Mouse (Mus musculus): ENCODE measurements around the gene Ank3.

The Ank3 gene

DNA sequence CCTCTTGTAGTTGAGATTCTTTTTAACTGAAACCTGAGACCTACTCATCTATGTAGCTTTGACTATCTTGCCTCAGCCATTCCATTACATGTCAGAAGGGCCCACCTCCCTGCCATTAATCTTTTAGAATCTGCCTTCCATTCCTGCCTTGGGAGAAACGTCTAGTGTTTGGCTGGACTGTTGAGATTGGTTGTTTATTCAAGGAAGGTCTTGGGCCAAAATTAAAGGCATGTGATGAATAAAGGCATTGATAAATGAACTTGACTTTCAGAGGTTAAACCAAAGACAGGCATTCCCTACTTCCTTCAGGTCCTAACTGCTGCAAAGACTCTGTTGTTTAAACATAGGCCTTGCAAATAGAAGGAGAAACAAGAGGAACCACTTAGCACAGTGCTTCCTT lies 271.9 kb downstream of the Ank3 start:
- no peak for DNase-seq (ENCODE audit: low spot score in 2 of 2)

- DNase-seq (ENCODE audit: low spot score in 2 of 2) = no peak
Measured at GRCm38 (mm10) chr10:69670959-69671358, 272.4 kb downstream of the Ank3 start.

GRCm38 (mm10) chr10:69671505-69671904 lies 272.9 kb downstream of the Ank3 start:
- no peak for DNase-seq (ENCODE audit: low spot score in 2 of 2)

DNA sequence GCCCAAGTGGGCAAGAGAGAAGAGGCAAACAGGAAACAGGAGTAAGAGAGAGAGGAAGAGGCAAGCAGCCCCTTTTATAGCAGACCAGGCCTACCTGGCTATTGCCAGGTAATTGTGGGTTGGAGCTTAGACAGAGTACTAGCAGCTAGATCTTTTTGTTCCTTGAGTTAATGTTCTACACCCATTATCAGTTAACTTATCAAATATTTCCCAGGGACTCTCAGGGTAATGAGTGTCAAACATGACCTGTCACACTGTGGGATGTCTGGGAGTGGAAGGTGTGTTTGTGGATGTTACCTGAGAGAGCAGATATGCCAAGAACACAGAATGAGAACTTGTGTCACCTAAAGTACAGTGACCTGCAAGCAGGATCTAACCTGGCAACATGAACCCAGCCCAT lies 274.0 kb downstream of the Ank3 start:
- DNase-seq (ENCODE audit: low spot score in 2 of 2) = no peak

- DNase-seq (ENCODE audit: low spot score in 2 of 2) = no peak
Measured at GRCm38 (mm10) chr10:69678230-69678629, 279.7 kb downstream of the Ank3 start.

GRCm38 (mm10) chr10:69686336-69686735 lies 287.8 kb downstream of the Ank3 start:
- no peak for DNase-seq (ENCODE audit: low spot score in 2 of 2)

- DNase-seq (ENCODE audit: low spot score in 2 of 2) = no peak
Measured at GRCm38 (mm10) chr10:69689096-69689495, 290.5 kb downstream of the Ank3 start.

DNA sequence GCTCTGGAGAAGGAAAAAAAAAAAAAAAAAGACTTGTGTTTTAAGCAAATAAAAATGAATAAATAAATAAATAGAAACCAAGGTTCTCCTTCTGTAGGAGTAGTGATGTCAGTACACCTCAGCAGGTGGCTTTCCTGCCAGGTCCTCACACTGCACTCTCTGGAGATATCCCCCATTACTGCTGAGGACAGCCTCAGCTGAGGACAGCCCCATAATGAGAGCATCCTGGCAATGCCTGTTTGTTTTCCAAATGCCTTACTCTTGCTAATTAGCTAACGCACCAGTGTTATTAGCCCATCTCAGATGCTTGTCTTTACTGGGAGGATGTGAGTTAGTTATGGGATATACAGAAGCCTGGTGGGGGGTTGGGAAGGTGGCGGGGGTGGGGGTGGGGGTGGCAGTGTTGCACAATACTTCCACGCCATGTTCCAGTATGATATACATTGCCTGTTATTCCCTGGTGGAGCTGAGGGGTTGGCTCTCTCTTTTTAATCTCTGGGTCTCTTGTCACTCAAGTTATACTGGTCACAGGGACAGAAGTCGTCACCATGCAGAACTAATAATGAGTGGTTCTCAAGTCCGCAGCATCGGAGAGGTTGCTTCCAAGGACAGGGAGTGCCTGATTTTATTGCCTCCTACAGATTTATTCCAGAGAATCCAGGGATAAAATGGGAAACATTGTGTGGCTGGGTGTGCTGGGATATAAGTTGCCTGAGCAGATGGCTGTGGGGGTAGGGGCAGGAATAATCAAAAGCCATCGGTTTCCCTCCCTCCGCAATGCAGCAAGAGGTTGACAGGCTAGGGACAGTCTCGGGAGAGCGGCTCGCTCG lies 291.8 kb downstream of the Ank3 start:
- DNase-seq (ENCODE audit: low spot score in 2 of 2) = no peak

GRCm38 (mm10) chr10:69690961-69691451 lies 292.4 kb downstream of the Ank3 start:
- no peak for DNase-seq (ENCODE audit: low spot score in 2 of 2)

DNA sequence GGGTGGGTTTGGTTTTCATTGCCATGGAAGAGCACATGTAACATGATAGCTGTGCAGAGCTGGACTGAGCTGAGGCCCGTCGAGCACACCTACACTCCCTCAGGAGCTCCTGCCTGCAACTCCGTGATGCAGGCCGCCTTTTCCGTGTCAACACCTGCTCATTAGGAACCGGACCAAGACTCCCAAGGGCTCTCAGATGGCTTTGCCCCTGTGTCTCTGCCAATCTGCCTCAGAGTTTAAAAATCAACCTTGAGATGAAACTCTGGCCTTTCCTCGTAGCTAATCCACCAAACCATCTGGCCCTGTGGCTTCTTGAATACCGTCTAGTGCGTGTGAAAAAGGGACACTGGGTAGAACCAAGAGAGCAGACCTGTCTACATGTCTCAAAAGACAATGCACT lies 297.4 kb downstream of the Ank3 start:
- no peak for DNase-seq (ENCODE audit: low spot score in 2 of 2)

DNA sequence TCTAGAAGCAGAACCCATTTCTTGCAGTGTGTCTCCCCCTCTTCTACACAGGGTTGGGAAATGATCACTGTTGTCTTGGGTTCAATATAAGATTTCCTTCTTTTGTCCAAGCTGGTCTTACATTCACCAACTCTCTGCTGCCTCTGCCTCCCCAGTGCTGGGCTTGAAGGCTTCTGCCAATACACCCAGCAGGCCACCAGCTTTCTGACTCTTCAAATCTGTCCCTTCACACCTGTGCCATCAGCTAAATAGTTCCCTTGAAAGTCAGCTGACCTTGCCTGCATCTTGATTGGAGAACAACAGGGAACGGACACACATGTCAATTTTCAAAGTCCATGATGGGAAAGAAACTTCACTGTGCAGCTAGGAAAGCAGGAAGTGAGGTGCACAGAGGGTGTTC lies 300.1 kb downstream of the Ank3 start:
- DNase-seq (ENCODE audit: low spot score in 2 of 2) = no peak

DNA sequence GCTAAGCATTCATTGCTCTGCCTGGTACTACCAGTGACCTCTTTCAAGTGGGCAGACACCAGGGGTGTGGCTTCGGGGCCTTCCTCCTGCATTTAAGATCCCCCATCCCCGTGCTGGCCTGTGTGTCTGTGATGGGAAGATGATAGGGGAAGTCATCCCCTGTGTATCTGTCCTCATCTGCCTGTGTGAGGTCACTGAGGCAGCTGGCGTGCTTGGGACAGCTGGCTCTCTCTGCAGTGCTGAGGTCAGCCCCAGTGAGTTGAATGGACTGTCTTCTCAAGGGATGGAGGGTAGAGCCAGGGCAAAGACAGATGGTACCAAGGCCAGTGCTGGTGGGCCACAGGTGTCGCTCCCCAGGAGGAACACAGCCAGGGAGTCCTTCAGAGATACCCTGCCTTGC lies 302.7 kb downstream of the Ank3 start:
- DNase-seq (ENCODE audit: low spot score in 2 of 2) = no peak

GRCm38 (mm10) chr10:69705806-69706768 lies 307.5 kb downstream of the Ank3 start:
- no peak for DNase-seq (ENCODE audit: low spot score in 2 of 2)

GRCm38 (mm10) chr10:69706851-69707788 lies 308.5 kb downstream of the Ank3 start:
- no peak for DNase-seq (ENCODE audit: low spot score in 2 of 2)

- DNase-seq (ENCODE audit: low spot score in 2 of 2) = no peak
Measured at GRCm38 (mm10) chr10:69707844-69708550, 309.4 kb downstream of the Ank3 start.

DNA sequence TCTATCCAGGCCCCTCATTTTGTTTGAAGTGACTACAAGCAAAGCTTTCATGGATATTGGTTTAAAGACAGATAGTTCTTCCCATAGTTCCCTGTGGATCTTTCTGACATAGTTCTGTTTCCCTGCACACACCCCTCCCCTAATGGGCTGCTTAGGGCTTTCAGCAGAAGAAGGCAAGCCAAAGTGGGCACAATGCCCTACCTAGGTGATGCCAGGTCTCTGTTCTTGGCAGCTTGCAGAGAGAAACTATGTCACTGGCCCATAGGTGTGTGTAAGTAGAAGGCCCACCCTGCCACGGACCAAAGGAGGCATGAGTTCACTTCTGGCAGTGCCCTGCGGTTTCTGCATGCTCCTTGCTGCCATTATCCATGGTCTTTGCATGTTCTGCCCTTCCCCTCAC lies 311.1 kb downstream of the Ank3 start:
- DNase-seq (ENCODE audit: low spot score in 2 of 2) = no peak

DNA sequence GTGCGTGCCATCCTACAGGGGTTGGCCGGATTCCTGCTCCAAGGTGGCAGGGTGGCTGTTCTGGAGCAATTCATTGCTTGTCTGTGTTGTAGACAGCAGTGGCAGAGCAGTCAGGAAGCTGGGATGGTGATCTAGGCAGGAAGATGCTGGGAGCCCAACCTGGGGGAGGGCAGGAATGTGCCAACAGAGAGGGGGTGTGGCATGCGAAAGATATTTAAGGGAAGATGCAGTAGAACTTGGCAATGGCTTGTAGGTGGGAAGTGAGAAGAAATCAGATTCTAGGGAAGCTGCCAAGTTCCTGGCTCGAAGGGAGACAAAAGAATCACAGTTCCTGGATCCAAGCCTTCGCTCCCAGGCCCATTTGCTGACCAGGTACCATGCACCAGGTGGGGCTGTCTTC lies 312.2 kb downstream of the Ank3 start:
- no peak for DNase-seq (ENCODE audit: low spot score in 2 of 2)

DNA sequence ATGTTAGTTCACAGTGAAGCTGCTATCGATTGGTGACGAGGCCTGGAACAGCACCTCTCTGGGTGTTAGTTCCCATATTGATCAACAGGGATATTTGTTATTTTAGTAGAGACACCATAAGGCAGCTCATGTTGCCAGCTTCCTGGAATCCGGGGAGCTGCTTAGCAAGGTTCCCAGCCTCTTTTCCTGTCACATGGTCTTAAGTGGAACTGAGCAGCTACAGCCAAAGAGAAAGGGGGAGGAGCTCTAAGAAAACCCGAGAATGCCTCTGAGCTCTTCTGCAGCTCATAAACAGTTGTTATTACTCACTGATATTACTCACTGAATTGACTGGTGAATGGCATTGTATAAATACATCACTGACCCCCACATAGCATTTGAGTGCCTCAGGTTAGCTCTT lies 318.3 kb downstream of the Ank3 start:
- no peak for DNase-seq (ENCODE audit: low spot score in 2 of 2)

DNA sequence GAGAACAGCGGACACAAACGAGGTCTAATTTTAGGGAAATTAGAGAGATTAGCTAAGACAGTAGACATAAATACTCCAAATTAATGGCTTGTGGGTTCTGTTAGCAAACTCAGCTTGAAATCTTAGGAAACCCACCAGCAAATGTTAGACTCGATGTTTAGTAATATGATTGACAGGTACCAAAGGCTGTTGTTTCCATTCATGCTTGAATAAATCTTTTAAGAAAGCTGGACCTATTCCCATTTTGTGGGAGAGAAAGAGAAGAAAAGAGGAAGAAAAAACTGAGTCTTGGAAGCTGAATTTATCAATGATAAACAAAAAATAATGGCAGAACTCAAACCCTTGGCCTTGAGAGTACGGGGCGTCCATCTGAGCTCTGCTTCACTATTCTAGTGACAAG lies 320.8 kb downstream of the Ank3 start:
- DNase-seq (ENCODE audit: low spot score in 2 of 2) = no peak

- DNase-seq (ENCODE audit: low spot score in 2 of 2) = no peak
Measured at GRCm38 (mm10) chr10:69719901-69720415, 321.4 kb downstream of the Ank3 start.

- DNase-seq (ENCODE audit: low spot score in 2 of 2) = no peak
Measured at GRCm38 (mm10) chr10:69720452-69720851, 321.9 kb downstream of the Ank3 start.

All from spleen, postnatal 14 days (tissue).